Mouse (Mus musculus) midbrain, embryonic 10.5 days (tissue): ENCODE results near the gene Atrn. TPM values are rescaled to one million over a fixed set of nuclear protein-coding genes. Genes with fewer than 3 reads are reported as not detected.

Source experiments
- DNase-seq: peaks from one replicate; pipeline ENCODE4 v3.0.0-alpha.2; 2017; ENCODE audit warnings: low spot score
- H3K27ac ChIP-seq: fragments of 300-500 bp; sonication (generic); replicated peaks from 2 replicates; pipeline ENCODE4 v1.5.1; 2016; ENCODE audit warnings: mild to moderate bottlenecking
- H3K27me3 ChIP-seq: fragments of 300-500 bp; sonication (generic); 2 replicates; pipeline ENCODE4 v1.6.1; 2016; ENCODE audit warnings: low read depth, mild to moderate bottlenecking; ENCODE audit not compliant: poor library complexity, severe bottlenecking
- H3K36me3 ChIP-seq: fragments of 300-500 bp; sonication (generic); 2 replicates; pipeline ENCODE4 v1.6.1; 2016; ENCODE audit warnings: mild to moderate bottlenecking, moderate library complexity
- H3K4me1 ChIP-seq: fragments of 300-500 bp; sonication (generic); 2 replicates; pipeline ENCODE4 v1.6.1; 2016
- H3K4me3 ChIP-seq: fragments of 300-500 bp; sonication (generic); 2 replicates; pipeline ENCODE4 v1.5.1; 2016; ENCODE audit warnings: mild to moderate bottlenecking, moderate library complexity
- H3K9me3 ChIP-seq: fragments of 300-500 bp; sonication (generic); replicated peaks from 2 replicates; pipeline ENCODE4 v1.6.1; 2016; ENCODE audit warnings: mild to moderate bottlenecking
- WGBS: fragments of 180-500 bp; shearing (Covaris S2); methylation state at CpG from one replicate; pipeline ENCODE4 v1.1.7; 2016; 5-methylcytosine and 5-hydroxymethylcytosine counted together
- polyA plus RNA-seq: library from polyadenylated mRNA; unstranded; fragments of >200 nt; fragmentation: Nextera tagmentation; extraction: Ambion mirVana; gene quantifications from 2 replicates; pipeline ENCODE4 v1.2.1, GENCODE M21; 2016

Atrn gene
- polyA plus RNA-seq, 1 experiment from 2014 or later = 5.7 TPM

GRCm38 (mm10) chr2:130917686-130918085 lies 11.4 kb downstream of the Atrn start:
- 92% methylated on average over 1 of the region's 1 CpGs for WGBS
- H3K27ac ChIP-seq = no peak overlapping the region
- no peak overlapping the region for H3K4me3 ChIP-seq
- no peaks in the 10 kb centered on the region for H3K27me3 ChIP-seq
- no peaks in the 10 kb centered on the region for H3K36me3 ChIP-seq
- no peak for DNase-seq
- no peaks in the 10 kb centered on the region for H3K4me1 ChIP-seq
- H3K9me3 ChIP-seq = no peaks in the 10 kb centered on the region

- Histone ChIP-seq H3K9me3 (no peaks in the 10 kb centered on the region), H3K27me3 (no peaks in the 10 kb centered on the region), H3K4me1 (no peaks in the 10 kb centered on the region), H3K4me3 (no peak overlapping the region), H3K27ac (no peak overlapping the region), H3K36me3 (no peaks in the 10 kb centered on the region)
- DNase-seq = no peak
- WGBS = 82% methylated on average over 5 of the region's 5 CpGs
Observed at GRCm38 (mm10) chr2:130919062-130919593, 12.8 kb downstream of the Atrn start.

DNA sequence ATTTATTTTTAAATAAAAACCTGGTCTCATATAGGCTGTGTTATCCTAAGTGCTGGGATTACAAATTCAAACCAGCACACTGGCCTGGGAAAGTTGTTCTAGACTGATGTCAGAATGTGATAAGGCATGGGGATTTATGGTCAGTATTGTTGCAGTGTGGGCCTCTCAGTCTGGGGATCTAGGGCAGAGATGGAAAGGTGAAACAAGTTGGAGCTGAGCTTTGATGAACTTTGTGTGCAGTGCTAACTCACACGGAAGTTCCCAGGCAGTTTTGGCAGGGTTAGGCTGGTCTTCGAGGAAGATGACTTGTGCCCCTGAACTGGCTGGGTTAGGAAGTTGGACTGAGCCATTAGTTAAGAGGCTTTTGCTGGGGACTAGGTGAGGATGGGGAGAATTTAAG lies 18.7 kb downstream of the Atrn start:
- Histone ChIP-seq H3K27ac (no peak overlapping the region), H3K4me1 (no peaks in the 10 kb centered on the region), H3K36me3 (no peaks in the 10 kb centered on the region), H3K27me3 (no peaks in the 10 kb centered on the region), H3K4me3 (no peak overlapping the region), H3K9me3 (no peaks in the 10 kb centered on the region)
- no peak for DNase-seq
- 85% methylated on average over 2 of the region's 2 CpGs for WGBS

- Histone ChIP-seq H3K27ac (no peak overlapping the region), H3K36me3 (no peaks in the 10 kb centered on the region), H3K9me3 (no peaks in the 10 kb centered on the region), H3K27me3 (no peaks in the 10 kb centered on the region), H3K4me1 (no peaks in the 10 kb centered on the region), H3K4me3 (no peak overlapping the region)
- DNase-seq = no peak
- WGBS = 93% methylated on average over 4 of the region's 4 CpGs
Observed at GRCm38 (mm10) chr2:130928031-130928430, 21.7 kb downstream of the Atrn start.

DNA sequence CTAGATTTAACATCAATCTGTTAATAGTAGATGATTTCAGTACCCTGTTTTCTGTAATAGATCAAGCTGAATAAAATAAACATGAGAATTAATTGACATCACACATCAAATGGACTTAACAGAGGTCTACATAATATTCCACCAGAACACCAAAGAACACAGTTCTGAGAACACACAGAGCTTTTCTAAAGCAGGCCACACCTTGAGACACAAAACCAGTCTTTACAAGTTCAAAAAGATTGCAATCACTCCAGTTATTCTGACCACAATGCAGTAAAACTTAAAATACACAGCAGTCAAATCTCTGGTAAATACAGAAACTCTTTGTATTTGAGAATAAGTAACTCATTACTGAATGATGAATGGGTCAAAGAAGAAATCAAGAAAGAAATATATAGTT lies 22.2 kb downstream of the Atrn start:
- Histone ChIP-seq H3K36me3 (no peaks in the 10 kb centered on the region), H3K27ac (no peak overlapping the region), H3K9me3 (no peaks in the 10 kb centered on the region), H3K27me3 (no peaks in the 10 kb centered on the region), H3K4me3 (no peak overlapping the region), H3K4me1 (no peaks in the 10 kb centered on the region)
- DNase-seq = no peak

DNA sequence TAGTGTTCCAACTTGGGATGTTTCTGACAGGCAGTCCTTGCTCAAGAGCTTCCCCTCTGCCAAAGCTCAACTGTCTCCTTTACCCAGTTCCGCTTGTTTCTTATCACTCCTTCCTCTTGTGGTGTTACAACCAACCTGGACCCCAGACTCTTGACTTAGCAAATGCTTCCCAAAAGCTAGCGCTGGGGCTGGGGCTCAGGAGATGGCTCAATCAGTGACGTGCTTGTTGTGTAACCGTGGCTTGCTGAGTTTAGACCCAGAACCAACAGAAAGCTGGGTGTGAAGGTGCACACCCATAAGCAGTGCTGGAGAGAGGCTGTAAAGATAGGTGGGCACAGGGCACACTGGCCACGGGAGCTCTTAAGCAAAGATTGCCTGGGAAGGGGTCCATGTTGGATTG lies 23.7 kb downstream of the Atrn start:
- DNase-seq = no peak
- WGBS = 93% methylated on average over 5 of the region's 5 CpGs
- Histone ChIP-seq H3K4me3 (no peak overlapping the region), H3K4me1 (no peaks in the 10 kb centered on the region), H3K36me3 (no peaks in the 10 kb centered on the region), H3K27ac (no peak overlapping the region), H3K27me3 (no peaks in the 10 kb centered on the region), H3K9me3 (no peaks in the 10 kb centered on the region)

GRCm38 (mm10) chr2:130932865-130933264 lies 26.6 kb downstream of the Atrn start:
- Histone ChIP-seq H3K36me3 (no peaks in the 10 kb centered on the region), H3K27me3 (no peaks in the 10 kb centered on the region), H3K9me3 (no peaks in the 10 kb centered on the region), H3K27ac (no peak overlapping the region), H3K4me1 (no peaks in the 10 kb centered on the region), H3K4me3 (no peak overlapping the region)
- DNase-seq = no peak
- 89% methylated on average over 12 of the region's 12 CpGs for WGBS

GRCm38 (mm10) chr2:130949781-130950180 lies 43.5 kb downstream of the Atrn start:
- no peak overlapping the region for H3K4me3 ChIP-seq
- no peaks in the 10 kb centered on the region for H3K9me3 ChIP-seq
- no peak overlapping the region for H3K27ac ChIP-seq
- 81% methylated on average over 2 of the region's 2 CpGs for WGBS
- no peak for DNase-seq
- no peaks in the 10 kb centered on the region for H3K4me1 ChIP-seq
- no peaks in the 10 kb centered on the region for H3K36me3 ChIP-seq
- no peaks in the 10 kb centered on the region for H3K27me3 ChIP-seq

GRCm38 (mm10) chr2:130950548-130950947 lies 44.3 kb downstream of the Atrn start:
- Histone ChIP-seq H3K4me1 (no peaks in the 10 kb centered on the region), H3K4me3 (no peak overlapping the region), H3K27me3 (no peaks in the 10 kb centered on the region), H3K27ac (no peak overlapping the region), H3K9me3 (no peaks in the 10 kb centered on the region), H3K36me3 (no peaks in the 10 kb centered on the region)
- WGBS = 0% methylated on average over 1 of the region's 1 CpGs
- DNase-seq = peak; percentile 80

GRCm38 (mm10) chr2:130958906-130959305 lies 52.6 kb downstream of the Atrn start:
- DNase-seq = no peak
- 83% methylated on average over 2 of the region's 2 CpGs for WGBS
- H3K4me1 ChIP-seq = no peaks in the 10 kb centered on the region
- H3K36me3 ChIP-seq = peaks cover 11% of the 10 kb centered on the region
- H3K27ac ChIP-seq = no peak overlapping the region
- no peaks in the 10 kb centered on the region for H3K9me3 ChIP-seq
- no peaks in the 10 kb centered on the region for H3K27me3 ChIP-seq
- no peak overlapping the region for H3K4me3 ChIP-seq

DNA sequence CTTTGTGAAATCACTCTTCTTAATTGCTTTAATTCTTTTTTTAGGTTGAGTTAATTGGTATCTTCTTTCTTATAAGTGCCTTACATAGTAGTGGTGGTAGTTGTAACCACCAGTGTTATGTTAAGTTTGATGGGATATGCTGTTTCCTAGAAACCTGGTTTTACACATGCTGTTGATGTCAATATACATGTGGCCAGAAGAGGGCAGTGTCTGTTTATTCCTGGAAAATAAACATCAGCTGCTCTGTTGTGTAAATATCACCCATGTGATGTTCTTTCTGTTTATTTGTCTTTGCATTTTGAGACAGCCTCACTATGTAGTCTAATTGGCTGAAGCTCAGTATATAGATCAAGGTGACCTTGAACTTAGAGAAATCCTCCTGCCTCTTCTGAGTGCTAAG lies 55.6 kb downstream of the Atrn start:
- Histone ChIP-seq H3K27ac (no peak overlapping the region), H3K9me3 (no peaks in the 10 kb centered on the region), H3K4me1 (no peaks in the 10 kb centered on the region), H3K4me3 (no peak overlapping the region), H3K27me3 (no peaks in the 10 kb centered on the region), H3K36me3 (peaks cover 14% of the 10 kb centered on the region)
- no peak for DNase-seq

- DNase-seq = no peak
- Histone ChIP-seq H3K9me3 (no peaks in the 10 kb centered on the region), H3K27me3 (no peaks in the 10 kb centered on the region), H3K4me3 (no peak overlapping the region), H3K36me3 (0 out of 2 replicates have a peak, but pooled peaks cover 4% of the 10 kb centered on the region), H3K27ac (no peak overlapping the region), H3K4me1 (no peaks in the 10 kb centered on the region)
- 89% methylated on average over 1 of the region's 1 CpGs for WGBS
Observed at GRCm38 (mm10) chr2:130965042-130965441, 58.7 kb downstream of the Atrn start.

DNA sequence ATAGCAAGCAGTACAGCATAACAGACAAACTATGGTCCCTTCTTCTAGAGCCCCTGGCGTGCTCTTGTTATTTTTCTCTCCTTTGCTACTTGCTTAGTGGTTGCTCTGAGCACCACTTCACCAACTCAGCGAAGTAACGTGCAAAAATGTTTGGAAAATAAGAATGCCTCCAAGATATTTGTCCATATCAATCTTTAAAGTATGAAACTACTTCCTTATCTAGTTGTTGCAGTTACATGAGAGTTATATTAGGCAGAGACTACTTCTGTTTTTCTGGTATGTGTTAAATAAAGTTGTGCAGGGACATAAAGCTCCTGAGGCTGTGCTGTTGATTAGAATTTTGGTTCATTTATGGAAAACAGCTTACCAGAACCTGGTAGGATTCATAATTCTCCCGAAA lies 64.7 kb downstream of the Atrn start:
- Histone ChIP-seq H3K9me3 (no peaks in the 10 kb centered on the region), H3K27me3 (no peaks in the 10 kb centered on the region), H3K36me3 (peaks cover 21% of the 10 kb centered on the region), H3K4me3 (no peak overlapping the region), H3K27ac (no peak overlapping the region), H3K4me1 (no peaks in the 10 kb centered on the region)
- no peak for DNase-seq
- 91% methylated on average over 4 of the region's 4 CpGs for WGBS

DNA sequence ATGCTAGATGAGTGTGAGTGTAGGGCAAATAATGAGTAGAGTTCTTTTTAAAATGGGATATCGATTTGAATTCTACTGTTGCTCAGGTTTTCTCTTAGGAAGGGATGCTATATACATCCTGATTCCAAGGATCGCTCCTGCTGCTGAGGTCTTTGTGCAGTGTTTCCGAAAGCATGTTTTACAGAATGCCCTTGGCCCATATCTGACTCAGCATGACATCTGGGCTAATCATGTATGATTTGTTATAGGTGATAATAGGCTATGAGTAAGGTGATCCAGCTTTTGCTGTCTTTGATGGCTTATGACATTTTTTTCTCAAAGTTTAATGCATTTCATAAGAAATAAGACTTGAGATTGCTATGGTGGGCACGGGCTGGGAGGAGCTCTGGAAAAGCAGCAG lies 66.1 kb downstream of the Atrn start:
- Histone ChIP-seq H3K27ac (no peak overlapping the region), H3K36me3 (peaks cover 25% of the 10 kb centered on the region), H3K9me3 (no peaks in the 10 kb centered on the region), H3K27me3 (no peaks in the 10 kb centered on the region), H3K4me3 (no peak overlapping the region), H3K4me1 (no peaks in the 10 kb centered on the region)
- DNase-seq = no peak
- WGBS = 96% methylated on average over 4 of the region's 4 CpGs
